Mouse (Mus musculus) frontal cortex, postnatal 10 days (tissue): ENCODE results near the gene Polr1d.

ENCODE experiments used
- DNase-seq, 2 experiments: peaks; one replicate each; pipeline ENCODE4 v3.0.0; 2022; ENCODE audit warnings: low spot score in 2 of 2, mixed read lengths in 1 of 2

The Polr1d gene

DNA sequence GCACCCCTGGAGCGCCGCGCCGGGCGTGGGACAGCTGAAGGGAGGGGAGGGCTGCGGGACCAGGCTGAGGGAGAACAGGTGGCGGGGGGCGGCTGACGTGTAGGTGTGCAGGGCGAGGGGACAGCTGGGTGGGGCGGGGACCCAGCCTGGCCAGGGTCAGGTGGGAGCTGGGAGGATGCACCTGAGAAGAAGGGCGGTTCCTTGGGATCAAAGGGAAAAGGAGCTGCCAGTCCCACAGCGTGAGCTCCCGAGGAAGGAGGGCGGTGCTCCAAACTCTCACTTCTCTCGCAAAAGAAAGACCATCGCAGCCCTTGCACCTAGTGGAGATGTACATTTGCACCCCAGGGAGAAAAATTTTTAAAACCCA, at the start of gene Polr1d:
TSS of gene Polr1d (plus strand) at position 252 of the 367 bp plus-strand sequence.
- no peak for DNase-seq

DNA sequence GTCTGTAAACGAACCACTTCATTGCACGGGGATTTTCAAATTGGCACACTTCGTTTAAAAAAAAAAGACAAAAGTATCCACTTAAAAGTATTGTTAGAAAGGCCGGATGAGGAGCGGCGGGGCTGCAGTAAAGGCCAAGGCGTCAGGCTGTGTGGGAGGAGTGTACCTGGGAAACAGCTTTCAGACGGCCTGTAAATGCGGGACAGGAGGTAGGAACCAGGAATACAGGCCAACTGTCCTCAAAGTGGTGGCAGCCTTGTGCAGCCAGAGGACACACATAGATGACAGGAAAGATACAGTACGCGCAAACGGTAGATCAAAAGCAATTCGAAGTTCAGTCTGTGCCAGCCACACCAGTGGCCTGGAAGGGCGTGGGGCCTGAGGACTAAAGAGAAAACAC, 45.6 kb upstream of the Polr1d start:
- no peak for DNase-seq

DNA sequence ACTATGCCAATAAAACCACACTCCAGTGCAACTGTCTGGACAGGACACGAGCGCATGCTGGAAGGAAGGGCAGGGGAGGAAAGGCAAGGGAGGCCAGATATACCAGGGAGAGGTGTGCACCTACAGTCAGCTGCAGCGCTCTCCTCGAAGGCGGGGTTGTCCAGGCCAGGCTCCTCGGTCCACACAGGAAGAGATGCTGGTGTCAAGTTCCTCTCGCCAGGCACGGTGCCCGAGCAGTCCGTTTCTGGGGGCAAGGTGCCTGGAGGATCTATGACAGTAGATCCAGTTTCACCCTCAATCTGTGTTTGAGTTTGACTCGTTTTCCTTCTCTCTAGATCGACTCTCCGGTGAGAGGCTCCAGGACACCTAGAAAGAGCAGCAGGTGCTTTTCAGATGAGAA, 43.7 kb upstream of the Polr1d start:
- DNase-seq: no peak

DNA sequence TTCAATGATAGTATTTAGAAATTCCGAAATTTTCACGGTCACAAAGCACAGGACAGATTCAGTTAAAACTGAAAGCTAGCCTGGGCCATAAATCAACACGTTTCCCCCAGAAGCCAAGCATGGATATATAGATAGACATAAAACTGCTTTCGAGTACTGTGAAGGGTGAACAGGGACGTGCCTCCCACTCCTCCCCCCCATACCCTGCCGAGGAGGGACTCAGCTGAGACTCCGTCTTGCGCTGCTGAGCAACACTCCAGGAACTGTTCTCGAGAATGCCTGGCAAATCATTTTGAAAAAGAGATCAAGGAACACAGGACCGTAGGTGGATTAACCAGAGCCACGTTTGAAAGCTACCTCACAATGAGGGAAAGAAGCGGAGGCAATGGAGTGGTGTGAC, 42.6 kb upstream of the Polr1d start:
- no peak for DNase-seq

DNA sequence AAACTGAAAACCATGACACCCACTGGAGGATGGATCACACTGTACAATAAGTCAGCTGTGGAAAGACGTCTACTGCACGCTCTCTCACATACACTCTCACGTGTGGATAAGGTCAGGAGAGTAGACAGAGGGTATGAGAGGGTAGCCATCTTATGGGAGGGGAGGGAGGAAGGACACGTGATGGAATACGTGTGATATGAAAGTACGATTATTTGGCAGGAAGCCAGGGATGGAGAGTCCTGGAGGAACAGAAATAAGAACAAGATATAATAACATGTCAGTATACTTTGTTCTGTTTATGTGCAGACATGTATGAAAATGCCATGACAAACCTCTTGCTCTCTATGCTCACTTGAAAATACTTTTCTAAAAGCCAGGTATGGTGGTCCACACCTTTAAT, 41.5 kb upstream of the Polr1d start:
- DNase-seq: no peak

DNA sequence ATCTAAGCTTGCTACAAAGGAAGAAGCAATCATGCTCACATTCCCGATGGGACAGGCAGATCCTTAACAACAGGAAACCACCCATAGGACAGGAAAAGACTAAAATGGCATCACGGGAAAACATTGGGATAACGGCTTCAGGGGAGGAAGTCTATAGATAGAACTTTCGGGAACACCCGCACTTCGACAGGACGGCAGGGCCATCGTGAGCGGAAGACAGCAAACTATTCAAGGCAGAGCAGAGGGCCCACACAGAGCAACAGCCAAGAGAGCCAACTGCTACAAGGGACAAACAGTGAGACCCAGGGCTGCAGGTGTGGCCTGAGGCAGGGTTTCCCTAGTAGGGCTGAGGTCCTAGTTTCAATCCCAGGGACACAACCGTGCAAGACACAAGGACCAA, 40.8 kb upstream of the Polr1d start:
- no peak for DNase-seq

DNA sequence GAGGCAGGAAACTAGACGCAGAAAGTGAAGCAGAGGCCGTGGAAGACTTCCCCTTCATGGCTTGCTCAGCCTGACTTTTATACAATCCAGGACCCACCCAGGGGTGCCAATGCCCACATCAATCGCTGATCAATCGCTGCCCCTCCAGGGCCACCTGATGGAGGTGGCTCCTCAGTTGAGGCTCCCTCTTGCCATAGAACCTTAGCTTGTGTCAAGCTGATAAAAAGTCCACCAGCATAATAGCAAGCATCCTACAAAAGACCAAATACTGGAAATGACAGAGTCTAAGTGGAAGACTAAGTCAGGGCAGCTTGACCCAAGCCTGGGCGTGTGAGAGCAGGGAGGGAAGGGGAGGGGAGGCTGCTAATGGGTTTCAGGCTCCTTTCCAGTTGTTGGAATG, 40.2 kb upstream of the Polr1d start:
- DNase-seq: no peak

DNA sequence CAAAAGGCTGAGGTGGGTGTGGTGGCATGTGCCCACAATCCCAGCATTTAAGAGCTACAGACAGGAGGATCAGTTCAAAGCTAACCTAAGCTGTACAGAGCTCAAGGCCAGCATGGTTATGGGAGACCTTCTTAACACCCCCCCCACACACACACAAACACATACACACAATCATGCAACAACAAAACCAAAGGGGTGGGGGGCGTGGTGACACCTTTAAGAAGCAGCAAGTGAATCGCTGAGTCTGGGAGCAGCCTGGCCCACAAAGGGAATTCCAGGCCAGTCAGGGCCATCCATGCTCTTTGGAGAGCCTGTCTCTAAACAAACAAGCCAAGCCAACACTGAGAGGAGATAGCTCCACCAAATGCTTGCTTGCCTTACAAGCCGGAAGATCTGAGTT, 39.2 kb upstream of the Polr1d start:
- DNase-seq: no peak

DNA sequence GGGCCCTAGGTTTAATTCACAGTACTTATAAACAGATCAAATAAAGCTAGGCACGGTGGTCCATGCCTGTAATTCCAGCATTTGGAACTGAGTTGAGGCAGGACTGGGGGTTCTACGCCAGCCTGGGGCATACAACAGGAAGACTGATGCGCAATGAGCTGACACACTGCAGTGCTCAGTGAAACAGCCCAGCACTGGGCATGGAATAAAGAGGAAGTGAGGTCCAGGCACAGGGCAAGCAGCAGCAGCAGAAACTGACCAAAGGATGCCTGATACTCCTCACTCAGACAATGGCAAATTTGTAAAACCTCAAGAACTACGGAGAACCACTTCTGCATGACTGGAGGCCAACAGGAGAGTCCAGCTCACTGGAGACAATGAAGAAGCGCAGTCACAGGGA, 37.5 kb upstream of the Polr1d start:
- DNase-seq: no peak

DNA sequence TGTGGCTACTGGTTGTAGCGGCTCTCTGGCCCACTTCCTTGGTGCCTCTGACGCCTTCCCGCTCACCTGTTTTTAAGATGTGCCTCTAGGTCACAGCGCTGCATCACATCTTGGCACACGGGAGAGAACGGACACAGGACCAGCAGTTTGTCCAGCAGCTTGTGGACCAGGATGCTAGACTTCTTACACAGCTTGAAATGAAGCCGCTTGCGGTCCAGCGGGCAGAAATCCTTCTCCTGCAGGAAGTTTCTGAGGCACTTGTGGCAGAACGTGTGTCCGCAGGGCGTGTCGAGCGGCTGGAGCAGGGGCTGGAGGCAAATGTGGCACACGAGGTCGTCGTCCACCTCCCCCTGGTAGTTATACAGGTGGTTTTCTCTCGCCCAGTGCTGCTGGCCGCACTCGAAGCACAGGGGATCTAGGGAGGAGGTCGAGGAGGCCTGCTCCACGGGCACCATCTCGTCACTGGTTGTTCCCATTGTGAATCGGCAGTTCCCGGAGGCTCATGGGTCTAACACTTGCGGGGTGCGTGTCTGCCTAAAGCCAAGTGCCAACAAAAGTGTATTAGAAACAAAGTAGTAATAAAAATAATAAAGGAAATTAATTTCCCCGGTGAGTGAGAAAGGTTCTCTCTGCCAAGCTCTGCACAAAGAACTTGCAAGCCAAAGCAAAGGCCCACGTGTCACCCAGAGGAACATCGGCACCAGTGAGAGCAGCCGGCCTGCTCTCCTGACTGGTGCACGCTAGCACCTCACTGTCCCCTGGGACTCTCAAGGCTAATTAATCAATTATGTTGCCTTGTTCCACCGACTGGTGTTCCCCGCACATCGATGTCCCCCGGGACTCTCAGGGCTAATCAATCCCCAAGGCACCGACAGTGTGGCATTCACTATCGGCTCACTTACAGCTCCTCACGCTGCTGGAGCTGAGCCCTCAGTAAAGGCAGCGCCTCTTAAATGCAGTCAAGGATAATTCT, 34.6 kb upstream of the Polr1d start:
- no peak for DNase-seq

DNA sequence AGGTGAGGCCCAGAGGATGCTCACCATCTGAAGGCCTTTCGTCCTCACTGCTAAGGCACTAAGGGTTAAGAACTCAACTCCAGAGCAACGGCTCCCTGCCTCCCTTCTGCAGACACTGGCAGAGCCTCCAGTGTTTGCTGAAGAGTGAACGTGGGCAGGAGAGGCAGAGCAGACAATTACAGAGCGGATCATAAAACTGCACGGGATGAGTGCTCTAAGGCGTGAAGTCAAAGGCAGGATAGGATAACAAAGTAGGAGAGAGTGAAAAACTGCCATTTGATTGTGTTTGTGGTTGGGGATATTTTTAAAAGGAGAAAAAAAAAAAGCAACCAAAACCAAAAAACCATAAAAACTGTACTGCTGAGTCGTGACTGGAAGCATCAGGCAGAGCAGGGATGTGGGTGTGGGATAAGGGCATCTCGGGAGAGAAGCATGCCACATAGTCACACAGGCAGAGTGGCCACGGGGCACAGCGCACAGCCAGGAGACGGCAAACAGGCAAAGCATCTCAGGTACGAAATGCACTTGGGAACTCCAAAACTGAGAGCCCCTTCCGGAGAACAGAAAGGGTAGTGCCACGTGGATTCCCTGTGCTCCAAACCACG, 33.5 kb upstream of the Polr1d start:
- no peak for DNase-seq

DNA sequence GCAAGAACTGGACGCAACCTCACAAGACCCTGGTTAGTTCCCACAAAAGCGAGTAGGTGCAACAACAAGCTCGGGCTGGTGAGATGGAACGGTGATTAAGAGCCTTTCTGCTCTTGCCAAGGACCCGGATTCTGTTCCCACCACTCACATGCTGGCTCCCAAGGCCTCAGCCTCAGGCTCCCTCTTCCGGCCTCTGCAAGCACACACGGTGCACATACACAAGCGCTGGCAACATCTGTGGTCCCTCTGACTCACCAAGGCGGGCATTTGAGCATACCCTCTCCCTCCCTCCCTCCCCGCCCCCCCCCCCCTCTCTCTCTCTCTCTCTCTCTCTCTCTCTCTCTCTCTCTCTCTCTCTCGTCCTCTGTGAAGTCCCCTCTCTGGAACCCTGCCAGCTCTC, 31.5 kb upstream of the Polr1d start:
- DNase-seq: no peak

DNA sequence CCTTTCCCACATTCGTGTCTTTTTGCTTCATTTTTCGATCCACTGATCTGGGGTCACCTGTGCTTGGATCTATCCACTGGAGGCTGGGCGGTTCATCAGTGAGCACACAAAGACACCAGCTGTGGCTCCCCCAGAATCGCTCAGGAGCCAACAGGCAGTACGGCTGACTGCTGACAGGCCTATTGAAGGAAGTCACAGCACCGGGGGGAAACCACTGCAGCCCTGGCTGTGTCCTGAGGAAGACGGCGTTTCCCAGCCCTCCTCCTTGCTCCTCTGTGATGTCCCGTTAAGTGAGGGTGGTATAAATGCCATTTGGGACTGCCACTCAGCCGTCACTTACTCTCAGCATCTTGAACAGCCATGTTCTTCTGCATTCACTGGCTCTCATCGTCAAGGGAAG, 30.9 kb upstream of the Polr1d start:
- no peak for DNase-seq

DNA sequence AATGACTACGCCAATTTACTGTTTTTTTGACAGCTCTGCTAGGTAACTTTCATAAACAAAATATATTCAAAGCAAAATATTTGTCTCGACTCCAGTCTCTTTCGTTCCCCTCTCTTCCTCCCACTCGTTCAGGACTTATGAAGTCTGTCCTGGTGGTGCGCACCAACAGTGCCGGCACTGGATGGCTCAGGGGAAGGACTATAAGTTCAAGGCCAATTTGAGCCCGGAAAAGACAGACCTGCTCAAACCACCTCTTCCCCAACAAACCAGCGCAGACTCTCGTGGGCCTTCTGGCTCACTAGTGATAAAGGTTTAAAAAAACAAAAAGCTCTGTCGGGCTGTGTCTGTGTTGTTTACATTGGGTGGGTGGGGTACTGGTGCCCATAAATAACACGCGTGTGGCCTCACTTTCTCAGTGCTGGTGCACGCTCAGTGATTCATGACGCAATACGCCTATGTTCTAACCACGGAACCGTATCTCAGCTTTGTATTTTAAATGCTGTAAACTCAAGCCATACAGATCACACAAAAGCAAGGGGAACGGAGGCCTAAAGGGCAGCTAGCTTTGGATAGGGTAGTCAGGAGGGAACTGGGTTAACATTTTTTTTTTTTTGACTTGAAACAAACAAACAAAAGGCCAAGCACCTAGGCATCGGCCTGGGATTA, 27.2 kb upstream of the Polr1d start:
- no peak for DNase-seq

DNA sequence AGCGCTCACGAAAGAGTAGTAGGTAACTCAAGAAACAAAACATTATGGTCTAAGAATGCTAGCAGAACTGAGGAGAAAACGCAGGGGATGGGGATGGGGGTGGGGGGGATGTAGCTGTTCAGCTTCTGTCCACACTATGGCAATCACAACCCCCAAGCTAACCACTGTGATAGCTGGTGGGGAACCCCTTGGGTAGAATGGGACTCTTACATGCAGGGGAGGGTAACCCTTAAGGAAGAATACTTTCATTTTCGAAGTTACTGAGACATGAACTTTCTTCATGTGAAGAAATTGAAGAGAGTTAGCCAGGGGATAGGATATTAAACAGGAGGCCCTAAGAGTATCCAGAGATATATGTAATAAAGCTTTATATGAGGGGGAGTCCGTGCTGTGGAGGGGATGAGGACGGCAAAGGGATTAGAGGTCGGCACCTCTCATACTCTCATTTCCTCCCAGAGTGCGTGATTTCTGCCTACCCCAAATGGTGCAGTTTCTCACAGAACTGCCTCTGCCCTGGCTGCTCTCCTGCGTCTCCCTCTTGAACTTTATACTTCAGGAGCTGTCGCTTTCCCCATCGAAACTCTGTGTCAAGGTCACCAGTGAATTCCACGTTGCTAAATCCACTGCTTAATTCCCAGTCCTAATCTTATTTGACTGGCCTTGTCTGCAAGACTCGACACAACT, 25.9 kb upstream of the Polr1d start:
- DNase-seq: no peak

DNA sequence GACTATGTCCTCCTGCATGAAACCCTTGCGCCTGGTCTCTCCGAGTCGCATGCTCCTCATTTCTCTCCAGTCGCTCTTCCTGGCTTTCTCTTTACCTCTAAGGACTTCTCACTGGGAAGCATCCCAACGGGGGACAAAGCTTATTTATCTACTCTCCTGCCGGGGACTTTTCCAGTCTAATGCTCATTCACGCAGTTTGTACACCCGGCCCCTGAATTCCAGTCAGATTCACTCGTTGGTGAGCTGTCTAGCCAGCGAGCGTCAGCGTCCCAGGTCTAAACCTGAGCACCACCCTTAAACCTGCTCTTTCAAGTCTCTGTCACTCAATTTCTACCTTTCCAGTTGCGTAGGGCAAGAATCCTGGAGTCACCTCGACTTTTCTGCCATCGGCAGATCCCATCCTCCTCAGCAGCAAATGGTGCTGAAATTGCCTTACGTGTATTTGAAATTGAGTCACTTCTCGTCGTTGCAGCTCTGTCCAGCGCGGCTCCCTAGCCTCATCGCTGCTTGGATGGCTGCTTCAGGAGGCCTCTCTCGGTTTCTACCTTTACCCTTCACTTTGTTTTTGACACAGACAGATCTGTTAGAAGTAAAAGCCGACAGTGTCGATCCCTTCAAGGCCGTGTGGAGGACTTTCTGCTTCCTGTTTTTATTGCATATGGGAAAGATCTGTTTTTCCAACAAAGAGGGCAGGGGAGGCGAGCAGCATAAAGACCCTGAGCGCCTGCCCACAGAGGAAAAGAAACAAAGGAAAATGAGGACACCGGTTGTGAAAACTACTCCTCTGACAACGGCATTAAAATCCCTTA, 25.1 kb upstream of the Polr1d start:
- DNase-seq: no peak

DNA sequence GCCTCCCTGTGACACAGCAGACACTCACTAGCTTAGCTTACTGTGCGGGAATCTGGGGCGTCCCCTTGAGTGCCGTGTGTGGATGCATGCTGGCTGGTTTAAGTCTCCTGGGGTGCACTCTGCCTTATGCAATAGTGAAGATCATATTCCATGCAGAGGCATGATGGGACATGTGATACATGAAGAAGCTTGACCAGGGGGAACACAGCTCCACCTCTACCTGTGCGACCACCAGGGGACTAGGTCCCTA, 24.6 kb upstream of the Polr1d start:
- no peak for DNase-seq

DNA sequence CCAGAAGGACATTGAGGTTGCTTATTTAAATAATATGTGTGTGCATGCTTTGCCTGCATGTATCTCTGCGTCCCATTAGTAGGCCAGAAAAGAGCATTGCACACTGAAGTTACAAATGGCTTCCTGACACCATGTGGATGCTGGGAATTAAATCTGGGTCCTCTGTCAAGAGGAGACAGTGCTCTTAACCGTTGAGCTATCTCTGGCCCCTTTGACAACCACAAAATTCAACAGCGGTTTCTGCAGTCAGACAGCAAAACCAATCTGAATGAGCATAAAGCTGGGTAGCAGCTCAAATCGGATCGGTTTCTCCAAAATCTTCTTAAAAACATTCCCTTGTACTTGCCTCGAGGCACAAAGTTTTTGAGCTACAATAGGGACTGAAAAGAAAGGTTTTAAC, 23.8 kb upstream of the Polr1d start:
- DNase-seq: no peak

DNA sequence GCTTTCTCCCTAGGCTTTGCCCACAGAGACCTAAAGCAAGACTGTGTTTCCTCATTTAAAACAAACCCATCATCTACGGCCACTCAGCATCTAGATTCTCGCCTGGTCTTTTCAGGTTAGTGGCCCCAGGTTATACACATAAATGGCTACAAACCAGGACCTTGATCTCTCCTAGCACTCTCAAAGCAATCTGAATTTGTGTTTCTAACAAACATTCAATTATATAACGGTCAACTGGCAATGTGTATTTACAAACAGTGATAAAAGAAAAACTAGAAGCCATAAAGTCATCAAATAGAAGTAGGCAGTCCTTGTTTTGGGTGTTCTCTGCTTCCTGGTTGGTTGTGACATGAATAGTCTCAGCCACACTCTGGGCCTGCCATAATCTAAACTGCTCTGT, 23.4 kb upstream of the Polr1d start:
- no peak for DNase-seq

DNA sequence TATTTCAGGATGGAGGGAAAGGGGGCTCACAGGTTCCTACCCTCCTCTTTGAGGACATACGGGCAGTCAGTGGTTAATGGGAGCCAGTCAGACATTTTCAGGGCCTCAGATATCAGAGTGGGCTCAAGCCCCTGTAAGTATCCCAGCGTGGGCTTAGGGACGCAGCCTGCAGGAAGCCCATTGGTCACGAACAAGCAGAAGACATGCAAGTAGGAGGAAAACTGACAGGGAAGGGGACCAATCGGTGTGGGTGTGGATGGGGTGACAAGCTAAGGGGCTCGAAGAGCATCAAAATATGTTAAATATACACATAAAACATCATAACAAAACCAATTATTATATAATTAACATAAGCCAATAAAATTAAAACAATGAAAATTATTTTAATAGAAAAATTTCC, 22.5 kb upstream of the Polr1d start:
- DNase-seq: no peak

DNA sequence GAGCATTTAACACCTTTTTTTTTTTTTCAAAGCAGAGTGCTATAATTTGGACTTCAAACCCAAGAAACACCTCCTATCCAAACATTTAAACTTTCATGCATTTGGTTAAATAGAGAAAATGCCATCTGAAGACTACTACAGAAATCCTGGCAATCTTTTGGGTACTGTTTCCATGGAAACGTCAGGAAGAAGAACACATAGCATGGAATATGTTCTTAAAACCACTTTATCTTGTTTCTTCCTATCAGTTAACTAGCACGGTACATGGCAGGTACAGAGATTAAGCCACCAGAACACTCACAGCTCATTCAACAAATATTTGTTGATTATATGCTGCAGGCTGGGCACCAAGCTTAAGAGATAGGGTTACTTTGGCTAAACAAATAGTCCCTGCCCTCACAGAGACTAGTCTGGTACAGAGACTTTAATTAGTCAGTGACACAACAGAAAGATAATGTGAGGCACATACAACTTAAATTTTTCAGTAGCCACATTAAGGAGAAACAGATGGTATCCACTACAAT, 22.0 kb upstream of the Polr1d start:
- no peak for DNase-seq
